Mouse (Mus musculus): ENCODE data around the gene Tspan5. TPM values are rescaled to one million over a fixed set of nuclear protein-coding genes. Genes with fewer than 3 reads are reported as not detected.

Gene Tspan5
- total RNA-seq, 2 experiments from 2014 or later, result 247 to 286 TPM

- no peak for DNase-seq (ENCODE audit: low spot score in 2 of 2)
- intact Hi-C loops (cut with DNase I), result loop anchor here (5.0 kb wide), 2 partner anchors 51 to 54 kb away; no protein-coding TSS in a partner anchor
These were observed 58.8 kb downstream of the Tspan5 start for GRCm38 (mm10) chr3:138800664-138801411.

GRCm38 (mm10) chr3:138801661-138802060 lies 59.7 kb downstream of the Tspan5 start:
- no peak for DNase-seq (ENCODE audit: low spot score in 2 of 2)
- intact Hi-C loops (cut with DNase I), result loop anchor here (5.0 kb wide), 2 partner anchors 51 to 54 kb away; no protein-coding TSS in a partner anchor

DNA sequence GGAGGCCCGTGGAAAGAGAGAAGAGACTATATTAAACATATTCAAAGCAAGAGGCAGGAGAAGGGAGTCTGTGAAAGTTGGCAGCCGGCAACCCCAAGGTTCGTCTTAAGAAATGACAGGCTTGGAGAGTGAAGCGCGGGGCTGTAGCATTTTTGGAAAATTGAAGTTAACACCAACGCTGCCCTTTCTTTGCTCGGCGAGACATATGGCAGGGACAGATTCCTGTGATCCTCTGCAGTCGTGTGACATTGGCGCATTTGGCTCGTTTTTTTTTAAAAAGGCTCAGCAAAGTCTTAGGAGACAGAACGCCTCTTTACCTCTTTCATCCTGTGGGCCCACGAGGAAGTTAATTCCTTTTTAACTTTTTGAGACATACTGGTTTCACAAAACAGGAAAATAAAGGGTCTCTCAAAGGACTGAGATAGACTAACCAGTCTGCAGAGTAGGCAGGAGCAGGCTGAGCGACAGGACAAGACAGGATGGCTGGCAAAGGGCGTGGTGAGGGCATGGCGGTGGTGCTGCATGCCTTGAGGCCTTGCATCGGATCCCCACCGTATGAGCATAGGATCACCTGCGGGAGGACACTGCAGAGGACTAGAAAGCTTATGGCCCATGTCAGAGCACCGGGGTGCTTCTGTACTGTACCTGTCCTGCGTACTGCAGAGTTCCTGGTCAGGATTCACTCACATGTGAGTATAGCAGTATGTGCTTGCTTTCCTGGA lies 60.9 kb downstream of the Tspan5 start:
- DNase-seq (ENCODE audit: low spot score in 2 of 2), result peak in 1 of 2 experiments; percentile 61
- intact Hi-C loops (cut with DNase I), result loop anchor here (5.0 kb wide), 2 partner anchors 49 to 56 kb away; no protein-coding TSS in a partner anchor

- no peak for DNase-seq (ENCODE audit: low spot score in 2 of 2)
- intact Hi-C loops (cut with DNase I), result loop anchor here (5.0 kb wide), 2 partner anchors 49 to 56 kb away; no protein-coding TSS in a partner anchor
These were observed 61.6 kb downstream of the Tspan5 start for GRCm38 (mm10) chr3:138803444-138804085.

- DNase-seq (ENCODE audit: low spot score in 2 of 2), result no peak
- intact Hi-C loops (cut with DNase I), result loop anchor here (5.0 kb wide), 2 partner anchors 48 to 57 kb away; no protein-coding TSS in a partner anchor
These were observed 62.4 kb downstream of the Tspan5 start for GRCm38 (mm10) chr3:138804104-138805048.

GRCm38 (mm10) chr3:138807795-138808194 lies 65.8 kb downstream of the Tspan5 start:
- intact Hi-C loops (cut with DNase I), result no loop called here
- DNase-seq (ENCODE audit: low spot score in 2 of 2), result no peak

GRCm38 (mm10) chr3:138809509-138809908 lies 67.5 kb downstream of the Tspan5 start:
- intact Hi-C loops (cut with DNase I), result no loop called here

GRCm38 (mm10) chr3:138812565-138812964 lies 70.6 kb downstream of the Tspan5 start:
- no peak for DNase-seq (ENCODE audit: low spot score in 2 of 2)
- intact Hi-C loops (cut with DNase I), result no loop called here

More at GRCm38 (mm10) chr3:138809509-138809908, 67.5 kb downstream of the Tspan5 start:
- DNase-seq (ENCODE audit: low spot score in 2 of 2), result no peak

GRCm38 (mm10) chr3:138813139-138813810 lies 71.3 kb downstream of the Tspan5 start:
- intact Hi-C loops (cut with DNase I), result no loop called here
- no peak for DNase-seq (ENCODE audit: low spot score in 2 of 2)

- intact Hi-C loops (cut with DNase I), result no loop called here
- DNase-seq (ENCODE audit: low spot score in 2 of 2), result no peak
These were observed 72.5 kb downstream of the Tspan5 start for GRCm38 (mm10) chr3:138814457-138814856.

DNA sequence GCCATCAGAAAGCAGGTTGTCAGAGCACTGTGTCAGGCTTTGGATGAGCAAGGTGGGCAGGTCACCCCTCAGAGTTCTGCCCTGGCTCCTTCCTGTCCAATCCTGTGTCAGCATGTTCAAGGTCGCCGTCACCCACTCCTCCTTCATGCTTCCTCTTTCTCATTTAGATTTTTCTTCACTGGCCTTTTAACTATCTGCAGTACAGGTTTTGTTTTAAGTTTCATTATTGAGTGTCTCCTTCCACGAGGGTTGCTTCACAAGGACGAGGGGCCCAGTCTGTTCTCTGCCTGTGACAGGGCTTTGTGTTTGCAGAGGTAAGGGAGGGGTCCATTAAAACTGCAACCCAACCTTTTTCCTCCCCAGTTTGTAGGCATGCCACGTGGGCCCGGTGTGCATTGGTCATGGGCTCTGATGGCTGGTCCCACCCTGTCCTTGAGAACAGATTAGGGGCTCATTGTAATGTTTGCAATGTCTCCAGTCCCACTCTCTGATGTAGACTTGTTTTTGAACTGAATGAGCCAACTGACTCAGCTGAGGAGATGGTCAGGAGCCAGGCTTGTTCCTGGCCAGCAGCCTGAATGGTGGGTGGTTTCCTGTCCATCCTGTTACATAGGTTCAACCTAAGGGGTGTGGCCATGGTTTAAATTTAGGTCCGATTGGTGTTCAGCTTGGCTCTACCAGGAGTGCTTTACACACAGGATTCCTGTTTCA lies 73.3 kb downstream of the Tspan5 start:
- intact Hi-C loops (cut with DNase I), result no loop called here

GRCm38 (mm10) chr3:138816888-138817656 lies 75.1 kb downstream of the Tspan5 start:
- intact Hi-C loops (cut with DNase I), result no loop called here
- no peak for DNase-seq (ENCODE audit: low spot score in 2 of 2)

More for the DNA sequence above, 73.3 kb downstream of the Tspan5 start:
- DNase-seq (ENCODE audit: low spot score in 2 of 2), result no peak

DNA sequence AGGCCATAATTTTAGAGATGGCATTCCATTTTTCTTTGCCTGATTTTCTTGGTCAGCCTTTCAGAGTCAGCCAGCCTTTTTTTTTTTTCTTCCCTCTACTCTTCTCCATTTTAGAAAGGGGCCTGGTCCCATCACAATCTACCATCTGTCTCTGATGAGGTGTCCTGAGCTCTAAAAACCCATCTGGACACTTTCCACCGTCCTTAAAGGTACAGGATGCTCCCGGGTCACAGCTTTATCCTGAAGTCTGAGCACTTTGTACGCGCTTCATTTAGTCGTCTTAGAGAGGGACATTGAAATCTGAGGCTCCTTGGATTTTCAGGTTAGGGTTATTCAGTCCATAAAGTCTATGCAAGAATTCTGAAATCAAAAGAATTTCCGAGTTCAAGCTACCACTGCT lies 77.9 kb downstream of the Tspan5 start:
- intact Hi-C loops (cut with DNase I), result no loop called here
- no peak for DNase-seq (ENCODE audit: low spot score in 2 of 2)

GRCm38 (mm10) chr3:138820296-138820695 lies 78.3 kb downstream of the Tspan5 start:
- intact Hi-C loops (cut with DNase I), result no loop called here

DNA sequence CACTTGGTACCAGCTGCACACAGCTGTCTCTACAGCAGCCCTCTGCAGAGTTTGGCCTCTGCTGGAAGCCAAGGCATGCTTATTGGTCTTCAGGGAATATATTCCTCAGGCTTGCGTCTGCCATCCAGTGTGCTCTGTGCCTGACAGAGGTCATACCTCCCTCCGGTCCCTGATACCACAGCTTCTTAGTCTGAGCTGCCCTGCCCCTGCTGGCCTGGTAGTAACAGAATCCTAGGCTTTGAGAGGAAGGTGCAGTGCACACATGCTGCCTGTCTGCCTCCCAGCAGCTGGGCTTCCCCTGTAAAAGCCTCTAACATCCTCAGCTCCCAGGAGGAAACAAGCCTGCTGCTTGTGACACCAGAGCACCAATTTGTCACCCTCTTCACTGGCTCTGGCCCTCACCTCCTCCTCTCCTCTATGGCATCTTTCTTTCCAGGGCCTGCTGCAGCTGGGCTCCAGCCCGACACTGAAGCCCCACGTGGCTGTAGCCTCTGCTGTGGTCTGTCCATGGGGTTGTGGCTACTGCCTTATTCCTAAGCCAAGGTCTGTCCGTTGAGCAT lies 80.0 kb downstream of the Tspan5 start:
- no peak for DNase-seq (ENCODE audit: low spot score in 2 of 2)
- intact Hi-C loops (cut with DNase I), result no loop called here

More at GRCm38 (mm10) chr3:138820296-138820695, 78.3 kb downstream of the Tspan5 start:
- no peak for DNase-seq (ENCODE audit: low spot score in 2 of 2)

- DNase-seq (ENCODE audit: low spot score in 2 of 2), result no peak
- intact Hi-C loops (cut with DNase I), result no loop called here
These were observed 81.9 kb downstream of the Tspan5 start for GRCm38 (mm10) chr3:138823857-138824256.

GRCm38 (mm10) chr3:138825296-138825695 lies 83.3 kb downstream of the Tspan5 start:
- no peak for DNase-seq (ENCODE audit: low spot score in 2 of 2)
- intact Hi-C loops (cut with DNase I), result no loop called here

All from left cerebral cortex, postnatal 36 days (tissue).